Mouse (Mus musculus): ENCODE results near the gene Krtap5-4. TPM values are rescaled to one million over a fixed set of nuclear protein-coding genes. Genes with fewer than 3 reads are reported as not detected.
"Not testable (repeated sequence)": the region's sequence is repeated elsewhere in the genome, so short reads cannot be mapped to it uniquely, and the experiment has no call there.

Krtap5-4 gene
- polyA plus RNA-seq (2015; fragmentation: Nextera tagmentation; extraction: Ambion mirVana) = not detected in 2 replicates

- H3K36me3 ChIP-seq = no peaks in the 10 kb centered on the region
- H3K9me3 ChIP-seq (replicated peaks) = no peaks in the 10 kb centered on the region
- no peak within 1 kb of the TSS for H3K4me3 ChIP-seq (replicated peaks)
- no peak within 1 kb of the TSS for H3K27ac ChIP-seq
- H3K4me2 ChIP-seq = no peak within 1 kb of the TSS
- H3K4me1 ChIP-seq = no peaks in the 10 kb centered on the region
- WGBS = 45% methylated on average over 3 of the region's 3 CpGs
- ATAC-seq (replicated peaks; ENCODE audit: low FRiP score) = no peak
- H3K27me3 ChIP-seq = peaks cover 11% of the 10 kb centered on the region
- H3K9ac ChIP-seq = no peak within 1 kb of the TSS
Observed at GRCm38 (mm10) chr7:142303249-142303648, at the start of gene Krtap5-4. Gene Krtap5-4, plus strand, starts transcription at chr7:142303549.

DNA sequence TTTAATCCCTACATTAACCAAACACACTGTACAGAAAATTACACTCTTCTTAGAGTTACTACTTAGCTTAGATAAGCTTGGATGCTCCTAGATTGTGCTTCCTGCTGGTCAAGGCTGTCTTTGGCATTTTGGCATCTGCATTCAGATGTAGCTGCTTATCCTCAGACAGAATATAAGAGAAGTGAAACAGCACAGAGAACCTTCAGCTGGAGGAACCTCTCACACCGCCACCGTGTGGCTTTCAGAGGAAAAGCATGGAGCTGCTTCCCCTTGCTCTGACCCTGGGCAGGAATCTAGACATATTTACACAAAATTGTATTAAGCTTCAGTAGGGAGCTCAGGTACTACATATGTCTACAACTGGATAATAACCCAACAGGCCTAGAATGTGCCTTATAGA, 47.8 kb upstream of the Krtap5-4 start:
- Histone ChIP-seq H3K27ac (no peak overlapping the region), H3K4me3 (replicated peaks) (no peak overlapping the region), H3K4me1 (no peaks in the 10 kb centered on the region), H3K27me3 (peaks cover 14% of the 10 kb centered on the region), H3K9ac (no peak overlapping the region), H3K36me3 (no peaks in the 10 kb centered on the region), H3K9me3 (replicated peaks) (no peaks in the 10 kb centered on the region), H3K4me2 (no peak overlapping the region)
- no peak for ATAC-seq (replicated peaks; ENCODE audit: low FRiP score)
- 0% methylated on average over 2 of the region's 2 CpGs for WGBS

GRCm38 (mm10) chr7:142258254-142258653, 45.1 kb upstream of the Krtap5-4 start, which contains the start of gene Gm2431:
Gene Gm2431, minus strand, starts transcription at chr7:142258354.
- ATAC-seq (replicated peaks; ENCODE audit: low FRiP score); H3K27ac ChIP-seq; H3K27me3 ChIP-seq; H3K4me1 ChIP-seq; H3K36me3 ChIP-seq; H3K9me3 ChIP-seq (replicated peaks); H3K4me2 ChIP-seq; H3K9ac ChIP-seq; H3K4me3 ChIP-seq (replicated peaks): not testable (repeated sequence)
- 57% methylated on average over 1 of the region's 1 CpGs for WGBS

GRCm38 (mm10) chr7:142274263-142274662, 29.1 kb upstream of the Krtap5-4 start, which contains the start of gene Gm4559:
Gene Gm4559, minus strand, starts transcription at chr7:142274363.
- H3K4me3 ChIP-seq (replicated peaks); H3K36me3 ChIP-seq; H3K4me2 ChIP-seq; ATAC-seq (replicated peaks; ENCODE audit: low FRiP score); H3K4me1 ChIP-seq; H3K27ac ChIP-seq; H3K9me3 ChIP-seq (replicated peaks); H3K27me3 ChIP-seq; H3K9ac ChIP-seq: not testable (repeated sequence)

GRCm38 (mm10) chr7:142278183-142278582, 25.2 kb upstream of the Krtap5-4 start:
- not testable (repeated sequence) for H3K9me3 ChIP-seq (replicated peaks); ATAC-seq (replicated peaks; ENCODE audit: low FRiP score); H3K9ac ChIP-seq; H3K27me3 ChIP-seq; H3K4me2 ChIP-seq; H3K27ac ChIP-seq; H3K4me3 ChIP-seq (replicated peaks); H3K36me3 ChIP-seq; H3K4me1 ChIP-seq
- WGBS = 0% methylated on average over 3 of the region's 3 CpGs

- not testable (repeated sequence) for H3K4me2 ChIP-seq; H3K9me3 ChIP-seq (replicated peaks); H3K4me3 ChIP-seq (replicated peaks); H3K27ac ChIP-seq; H3K36me3 ChIP-seq; H3K9ac ChIP-seq; ATAC-seq (replicated peaks; ENCODE audit: low FRiP score); H3K27me3 ChIP-seq
- 77% methylated on average over 1 of the region's 1 CpGs for WGBS
- peaks cover 18% of the 10 kb centered on the region; the same call in 1 of the 2 replicates for H3K4me1 ChIP-seq
Observed at GRCm38 (mm10) chr7:142279291-142279690, 24.1 kb upstream of the Krtap5-4 start.

DNA sequence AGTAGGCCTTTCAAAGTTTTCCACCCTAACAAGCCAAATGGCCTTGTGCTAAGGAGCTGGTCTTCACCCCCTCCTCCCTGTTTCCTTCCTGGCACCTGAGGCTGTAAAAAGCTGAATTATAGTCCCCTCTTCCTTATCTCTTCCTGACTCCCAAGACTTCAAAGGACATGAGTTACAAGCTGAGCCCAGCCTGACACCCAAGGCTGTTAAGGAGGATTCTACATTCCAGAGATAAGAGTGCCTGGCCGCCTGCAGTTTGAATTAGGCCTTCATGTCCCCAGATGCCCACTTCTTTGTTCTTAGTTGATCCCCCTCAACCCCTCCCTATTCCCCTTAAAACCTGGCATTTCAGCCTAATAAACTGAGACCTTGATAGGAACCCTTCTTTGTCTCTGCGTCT, 20.5 kb upstream of the Krtap5-4 start:
- Histone ChIP-seq H3K4me2 (peak overlapping the region; percentile 87), H3K4me3 (replicated peaks) (peak overlapping the region; percentile 58; the same call in 1 of the 2 replicates), H3K27ac (0 out of 2 replicates have a peak overlapping the region, but pooled peaks have one; percentile 34), H3K9ac (0 out of 2 replicates have a peak overlapping the region, but pooled peaks have one; percentile 68), H3K4me1 (peaks cover 43% of the 10 kb centered on the region)
- H3K36me3 ChIP-seq; H3K9me3 ChIP-seq (replicated peaks); ATAC-seq (replicated peaks; ENCODE audit: low FRiP score); H3K27me3 ChIP-seq: not testable (repeated sequence)
- WGBS = 23% methylated on average over 2 of the region's 2 CpGs

GRCm38 (mm10) chr7:142284023-142284591, 19.2 kb upstream of the Krtap5-4 start:
- WGBS = under 1% methylated on average over 38 of the region's 38 CpGs
- Histone ChIP-seq H3K4me1 (peaks cover 48% of the 10 kb centered on the region), H3K4me2 (peak overlapping the region; percentile 87), H3K27me3 (no peaks in the 10 kb centered on the region), H3K9ac (peak overlapping the region; percentile 68), H3K27ac (peak overlapping the region; percentile 96), H3K9me3 (replicated peaks) (no peaks in the 10 kb centered on the region), H3K4me3 (replicated peaks) (peak overlapping the region; percentile 58), H3K36me3 (no peaks in the 10 kb centered on the region)
- peak; percentile 73 for ATAC-seq (replicated peaks; ENCODE audit: low FRiP score)

GRCm38 (mm10) chr7:142284615-142285080, 18.7 kb upstream of the Krtap5-4 start:
- H3K27ac ChIP-seq = peak overlapping the region; percentile 96
- no peaks in the 10 kb centered on the region for H3K9me3 ChIP-seq (replicated peaks)
- no peaks in the 10 kb centered on the region for H3K36me3 ChIP-seq
- no peaks in the 10 kb centered on the region for H3K27me3 ChIP-seq
- H3K4me1 ChIP-seq = peaks cover 48% of the 10 kb centered on the region
- H3K4me2 ChIP-seq = peak overlapping the region; percentile 87
- H3K4me3 ChIP-seq (replicated peaks) = peak overlapping the region; percentile 58
- under 1% methylated on average over 19 of the region's 19 CpGs for WGBS
- ATAC-seq (replicated peaks; ENCODE audit: low FRiP score) = peak; percentile 64
- H3K9ac ChIP-seq = peak overlapping the region; percentile 68

GRCm38 (mm10) chr7:142285130-142285835, 18.1 kb upstream of the Krtap5-4 start:
- 9% methylated on average over 23 of the region's 23 CpGs for WGBS
- Histone ChIP-seq H3K27me3 (no peaks in the 10 kb centered on the region), H3K9me3 (replicated peaks) (no peaks in the 10 kb centered on the region), H3K4me3 (replicated peaks) (peak overlapping the region; percentile 58), H3K4me1 (peaks cover 48% of the 10 kb centered on the region), H3K4me2 (peak overlapping the region; percentile 87), H3K9ac (peak overlapping the region; percentile 68), H3K36me3 (no peaks in the 10 kb centered on the region), H3K27ac (peak overlapping the region; percentile 96)
- ATAC-seq (replicated peaks; ENCODE audit: low FRiP score) = peak; percentile 74

- not testable (repeated sequence) for H3K9ac ChIP-seq; H3K4me2 ChIP-seq; H3K27me3 ChIP-seq; H3K9me3 ChIP-seq (replicated peaks); H3K4me3 ChIP-seq (replicated peaks); ATAC-seq (replicated peaks; ENCODE audit: low FRiP score); H3K36me3 ChIP-seq
- WGBS = 25% methylated on average over 9 of the region's 9 CpGs
- Histone ChIP-seq H3K27ac (peak overlapping the region; percentile 96), H3K4me1 (peaks cover 48% of the 10 kb centered on the region)
Observed at GRCm38 (mm10) chr7:142285910-142286612, 17.3 kb upstream of the Krtap5-4 start.

DNA sequence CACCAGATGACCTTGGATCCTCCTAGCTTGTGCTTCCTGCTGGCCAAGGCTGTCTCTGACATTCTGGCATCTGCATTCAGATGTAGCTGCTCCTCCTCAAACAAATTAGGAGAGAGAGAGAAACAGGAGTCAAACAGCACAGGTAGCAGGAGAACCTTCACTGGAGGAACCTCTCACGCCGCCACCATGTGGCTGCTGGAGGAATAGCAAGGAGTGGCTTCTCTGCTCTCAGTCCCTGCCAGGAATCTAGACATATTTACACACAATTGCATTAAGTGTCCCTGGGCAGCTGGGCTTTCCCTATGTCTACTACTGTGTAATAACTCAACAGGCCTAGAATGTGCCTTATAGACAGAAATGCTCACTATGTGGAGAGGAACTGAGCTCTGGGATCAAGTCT, 9.5 kb upstream of the Krtap5-4 start:
- H3K4me2 ChIP-seq; H3K9ac ChIP-seq; H3K36me3 ChIP-seq; H3K9me3 ChIP-seq (replicated peaks); H3K4me3 ChIP-seq (replicated peaks); H3K27me3 ChIP-seq; H3K4me1 ChIP-seq; H3K27ac ChIP-seq: not testable (repeated sequence)
- 0 out of 2 replicates have a peak, but pooled peaks have one; percentile 12 for ATAC-seq (replicated peaks; ENCODE audit: low FRiP score)
- 3% methylated on average over 2 of the region's 2 CpGs for WGBS
